ENCODE assay signal across 8 mouse cellular contexts in the genomic region with DNA sequence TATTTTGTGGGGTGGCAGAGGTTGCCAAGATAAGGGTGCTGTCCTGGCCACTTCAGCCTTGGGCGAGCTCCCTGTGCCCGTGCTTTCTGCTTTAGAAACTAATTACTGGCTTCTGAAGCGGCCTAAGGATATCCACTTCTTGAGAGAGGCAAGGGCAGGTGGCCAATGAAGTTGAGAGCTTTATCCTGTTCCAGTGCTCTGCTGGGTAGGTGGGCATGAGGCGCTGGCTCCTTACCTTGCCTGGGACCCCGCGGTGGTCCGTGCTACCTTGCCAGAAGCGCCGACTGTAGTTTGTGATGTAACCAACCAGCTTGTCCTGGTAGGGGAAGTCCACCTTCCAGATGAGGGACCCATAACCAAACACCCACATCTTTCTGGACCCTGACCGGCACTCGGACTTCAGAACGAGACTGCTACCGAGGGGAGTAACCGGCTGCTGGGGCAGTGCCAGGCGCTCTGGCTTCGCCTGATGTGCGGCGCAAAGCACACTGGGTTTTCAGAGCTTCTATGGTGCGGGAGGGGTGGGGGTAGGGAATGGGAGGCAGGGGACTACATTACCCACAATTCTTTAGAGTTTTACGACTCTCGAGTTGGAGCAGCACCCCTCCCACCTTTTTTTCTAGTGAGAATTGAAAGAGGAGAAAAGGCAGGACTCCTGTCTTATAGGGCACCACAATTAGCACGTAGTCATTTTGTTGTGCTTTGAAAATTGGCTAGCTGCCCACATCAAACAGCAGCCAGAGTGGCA. TPM values are rescaled to one million over a fixed set of nuclear protein-coding genes. Genes with fewer than 3 reads are reported as not detected.
DNase-seq lines count a peak whose midpoint lies in the region; ATAC-seq lines count a peak whose summit lies in the region.

Chac2 (minus strand) TSS at position 474 of the 748 bp plus-strand sequence.

- H3K4me1 ChIP-seq in brown adipose tissue, adult 24 weeks (ENCODE audit: control insufficient read depth, insufficient read depth, insufficient read length, low read length) = no peaks in the 10 kb centered on the region
- H3K4me1 ChIP-seq in heart, embryonic 13.5 days = peaks cover 16% of the 10 kb centered on the region
- peaks cover 18% of the 10 kb centered on the region for H3K4me1 ChIP-seq in liver, embryonic 12.5 days
- 0 out of 2 replicates have a peak, but pooled peaks cover 4% of the 10 kb centered on the region for H3K4me1 ChIP-seq in stomach, embryonic 15.5 days

- H3K4me3 ChIP-seq in brown adipose tissue, adult 24 weeks (ENCODE audit: insufficient read depth, low read depth, low read length) = peak within 1 kb of the TSS; percentile 81
- peak within 1 kb of the TSS; percentile 75 for H3K4me3 ChIP-seq in heart, embryonic 13.5 days
- H3K4me3 ChIP-seq in liver, embryonic 12.5 days = peak within 1 kb of the TSS; percentile 85
- peak within 1 kb of the TSS; percentile 63 for H3K4me3 ChIP-seq in stomach, embryonic 15.5 days (replicated peaks)

- peak; percentile 93 for ATAC-seq in heart, embryonic 13.5 days (ENCODE audit: extremely low read depth, insufficient number of reproducible peaks, low FRiP score, low TSS enrichment)
- peak; percentile 99 for ATAC-seq in liver, embryonic 12.5 days
- ATAC-seq in stomach, embryonic 15.5 days (ENCODE audit: insufficient read depth, low FRiP score, low read depth) = peak; percentile 98

- H3K27ac ChIP-seq in brown adipose tissue, adult 24 weeks (replicated peaks; ENCODE audit: low read depth, low read length) = peak within 1 kb of the TSS; percentile 58
- peak within 1 kb of the TSS; percentile 84 for H3K27ac ChIP-seq in heart, embryonic 13.5 days (replicated peaks)
- H3K27ac ChIP-seq in liver, embryonic 12.5 days = peak within 1 kb of the TSS; percentile 91
- peak within 1 kb of the TSS; percentile 84 for H3K27ac ChIP-seq in stomach, embryonic 15.5 days

- H3K9me3 ChIP-seq in heart, embryonic 13.5 days = no peaks in the 10 kb centered on the region
- H3K9me3 ChIP-seq in liver, embryonic 12.5 days (replicated peaks) = no peaks in the 10 kb centered on the region
- no peaks in the 10 kb centered on the region for H3K9me3 ChIP-seq in stomach, embryonic 15.5 days

- under 1% methylated on average over 22 of the region's 22 CpGs for WGBS in heart, embryonic 13.5 days
- WGBS in liver, embryonic 12.5 days (ENCODE audit: insufficient replicate concordance) = under 1% methylated on average over 22 of the region's 22 CpGs
- under 1% methylated on average over 22 of the region's 22 CpGs for WGBS in stomach, embryonic 15.5 days

- H3K9ac ChIP-seq in heart, embryonic 13.5 days = peak within 1 kb of the TSS; percentile 92
- peak within 1 kb of the TSS; percentile 96 for H3K9ac ChIP-seq in liver, embryonic 12.5 days
- peak within 1 kb of the TSS; percentile 57 for H3K9ac ChIP-seq in stomach, embryonic 15.5 days

- no peaks in the 10 kb centered on the region for H3K27me3 ChIP-seq in heart, embryonic 13.5 days (replicated peaks)
- H3K27me3 ChIP-seq in liver, embryonic 12.5 days (replicated peaks) = no peaks in the 10 kb centered on the region
- H3K27me3 ChIP-seq in stomach, embryonic 15.5 days (replicated peaks) = no peaks in the 10 kb centered on the region

- H3K4me2 ChIP-seq in heart, embryonic 13.5 days = peak within 1 kb of the TSS; percentile 84
- H3K4me2 ChIP-seq in liver, embryonic 12.5 days = peak within 1 kb of the TSS; percentile 73
- H3K4me2 ChIP-seq in stomach, embryonic 15.5 days = peak within 1 kb of the TSS; percentile 65

- H3K36me3 ChIP-seq in heart, embryonic 13.5 days = 0 out of 2 replicates have a peak, but pooled peaks cover 2% of the 10 kb centered on the region
- peaks cover 16% of the 10 kb centered on the region for H3K36me3 ChIP-seq in liver, embryonic 12.5 days
- no peaks in the 10 kb centered on the region for H3K36me3 ChIP-seq in stomach, embryonic 15.5 days

- peak; percentile 90 for DNase-seq in CD4-positive, CD25-positive, alpha-beta regulatory T cell, adult 2 months (ENCODE audit: low read depth, low spot score)
- peak; percentile 19 for DNase-seq in fat pad, adult 2 months (ENCODE audit: extremely low read depth, low read depth, low spot score)
- DNase-seq in kidney, postnatal 10 days = peak; percentile 95
- peak; percentile 73 to 75 for DNase-seq in natural killer cell, adult 2 months (ENCODE audit: low spot score in 2 of 2)

RNA-seq across cellular contexts. Expression of gene Chac2, which starts in this region (rescaled TPM):
- polyA plus RNA-seq in brown adipose tissue, adult 24 weeks (2012; ENCODE audit: insufficient read depth, insufficient read length, missing spikeins) = 19.1 and 25.0 TPM in 2 replicates
- polyA plus RNA-seq in heart, embryonic 13.5 days (2015; fragmentation: Nextera tagmentation; extraction: Ambion mirVana) = 14.8 and 15.7 TPM in 2 replicates
- 63.5 and 66.3 TPM in 2 replicates for polyA plus RNA-seq in liver, embryonic 12.5 days (2016; fragmentation: Nextera tagmentation; extraction: Ambion mirVana)
- 31.0 and 36.7 TPM in 2 replicates for polyA plus RNA-seq in stomach, embryonic 15.5 days (2015; fragmentation: Nextera tagmentation; extraction: Ambion mirVana)

Comparison
In these comparisons a context has a peak if more than half of its experiments do, and no peak if none do; other contexts are left out.
1. Peak in every context shown above with its lines: DNase-seq, ATAC-seq, H3K4me3 ChIP-seq and H3K27ac ChIP-seq.
2. DNase-seq: peak in every context shown above with its lines; median percentile 95 in kidney, postnatal 10 days; 90 in CD4-positive, CD25-positive, alpha-beta regulatory T cell, adult 2 months; 74 in natural killer cell, adult 2 months; 19 in fat pad, adult 2 months.